Mouse (Mus musculus): ENCODE data around the gene Peak1. TPM values are rescaled to one million over a fixed set of nuclear protein-coding genes. Genes with fewer than 3 reads are reported as not detected.

Peak1 gene
- total and polyA plus RNA-seq, 3 experiments, result 2.8 to 11.7 TPM; not detected in 1

- no peak overlapping the region for H3K9ac ChIP-seq (ENCODE audit: control insufficient read depth, low read depth, low read length, poor library complexity, severe bottlenecking)
- H3K4me3 ChIP-seq (ENCODE audit: control insufficient read depth in 1 of 2, insufficient read depth in 1 of 2, low read depth in 2 of 2, low read length in 2 of 2), result no peak overlapping the region
- no peak for DNase-seq (ENCODE audit: low read depth, low spot score)
- no peak for TF ChIP-seq HCFC1 (IDR thresholded peaks at IDR 0.05; ENCODE audit: low read depth, low read length)
- TF ChIP-seq GABPA (IDR thresholded peaks at IDR 0.05; ENCODE audit: low read depth, low read length), result no peak
- no peak overlapping the region for H3K27ac ChIP-seq (ENCODE audit: control insufficient read depth, low read depth, low read length)
- no peaks in the 10 kb centered on the region for H3K9me3 ChIP-seq (replicated peaks; ENCODE audit: insufficient read depth, low read length)
- no peaks in the 10 kb centered on the region for H3K79me2 ChIP-seq (ENCODE audit: control insufficient read depth, insufficient read depth, low read length, poor library complexity)
- no peaks in the 10 kb centered on the region for H3K4me1 ChIP-seq (ENCODE audit: control insufficient read depth in 1 of 2, insufficient read depth in 2 of 2, low read length in 2 of 2)
- H3K36me3 ChIP-seq (ENCODE audit: control insufficient read depth in 1 of 2, insufficient read depth in 2 of 2, low read length in 2 of 2), result no peaks in the 10 kb centered on the region; a peak in 1 of 4 replicates
- no peaks in the 10 kb centered on the region for H3K27me3 ChIP-seq (ENCODE audit: control insufficient read depth in 1 of 2, insufficient read depth in 2 of 2, low read length in 2 of 2)
Observed at GRCm38 (mm10) chr9:56334363-56334762, 83.5 kb downstream of the Peak1 start.

- Histone ChIP-seq H3K9me3 (replicated peaks; ENCODE audit: insufficient read depth, low read length) (no peaks in the 10 kb centered on the region), H3K79me2 (ENCODE audit: control insufficient read depth, insufficient read depth, low read length, poor library complexity) (no peaks in the 10 kb centered on the region), H3K4me1 (ENCODE audit: control insufficient read depth in 1 of 2, insufficient read depth in 2 of 2, low read length in 2 of 2) (no peaks in the 10 kb centered on the region), H3K27me3 (ENCODE audit: control insufficient read depth in 1 of 2, insufficient read depth in 2 of 2, low read length in 2 of 2) (no peaks in the 10 kb centered on the region), H3K4me3 (ENCODE audit: control insufficient read depth in 1 of 2, insufficient read depth in 1 of 2, low read depth in 2 of 2, low read length in 2 of 2) (no peak overlapping the region), H3K36me3 (ENCODE audit: control insufficient read depth in 1 of 2, insufficient read depth in 2 of 2, low read length in 2 of 2) (no peaks in the 10 kb centered on the region; a peak in 1 of 4 replicates), H3K27ac (ENCODE audit: control insufficient read depth, low read depth, low read length) (no peak overlapping the region), H3K9ac (ENCODE audit: control insufficient read depth, low read depth, low read length, poor library complexity, severe bottlenecking) (no peak overlapping the region)
- no peak for DNase-seq (ENCODE audit: low read depth, low spot score)
- TF ChIP-seq EP300 (IDR thresholded peaks at IDR 0.05; ENCODE audit: low read depth in 1 of 2, low read length in 2 of 2), result no peak
- TF ChIP-seq MXI1 (IDR thresholded peaks at IDR 0.05; ENCODE audit: low read depth, low read length), result no peak
- no peak for TF ChIP-seq BHLHE40 (IDR thresholded peaks at IDR 0.05; ENCODE audit: borderline replicate concordance, low read depth, low read length)
- no peak for TF ChIP-seq ZC3H11A (IDR thresholded peaks at IDR 0.05; ENCODE audit: low read depth, low read length)
- no peak for TF ChIP-seq MAX (IDR thresholded peaks at IDR 0.05; ENCODE audit: low read length)
- TF ChIP-seq RAD21 (IDR thresholded peaks at IDR 0.05; ENCODE audit: low read depth, low read length), result no peak
- TF ChIP-seq MYC (IDR thresholded peaks at IDR 0.05; ENCODE audit: low read depth, low read length), result no peak
- TF ChIP-seq NRF1 (IDR thresholded peaks at IDR 0.05; ENCODE audit: insufficient read depth, low read depth, low read length, poor library complexity, severe bottlenecking), result no peak
- TF ChIP-seq USF2 (IDR thresholded peaks at IDR 0.05; ENCODE audit: borderline replicate concordance in 1 of 2, insufficient read depth in 1 of 2, low read depth in 1 of 2, low read length in 2 of 2), result no peak
- TF ChIP-seq POLR2AphosphoS2 (IDR thresholded peaks at IDR 0.05; ENCODE audit: low read length), result no peak
- TF ChIP-seq ZNF384 (IDR thresholded peaks at IDR 0.05; ENCODE audit: low read depth, low read length), result no peak
- TF ChIP-seq GABPA (IDR thresholded peaks at IDR 0.05; ENCODE audit: low read depth, low read length), result no peak
- no peak for TF ChIP-seq SIN3A (IDR thresholded peaks at IDR 0.05; ENCODE audit: low read length)
Observed at GRCm38 (mm10) chr9:56332774-56333173, 85.1 kb downstream of the Peak1 start.

GRCm38 (mm10) chr9:56326511-56327005, 91.3 kb downstream of the Peak1 start:
- Histone ChIP-seq H3K4me1 (ENCODE audit: control insufficient read depth in 1 of 2, insufficient read depth in 2 of 2, low read length in 2 of 2) (no peaks in the 10 kb centered on the region), H3K4me3 (ENCODE audit: control insufficient read depth in 1 of 2, insufficient read depth in 1 of 2, low read depth in 2 of 2, low read length in 2 of 2) (no peak overlapping the region), H3K27ac (ENCODE audit: control insufficient read depth, low read depth, low read length) (no peak overlapping the region), H3K9me3 (replicated peaks; ENCODE audit: insufficient read depth, low read length) (no peaks in the 10 kb centered on the region), H3K36me3 (ENCODE audit: control insufficient read depth in 1 of 2, insufficient read depth in 2 of 2, low read length in 2 of 2) (no peaks in the 10 kb centered on the region; a peak in 1 of 4 replicates), H3K79me2 (ENCODE audit: control insufficient read depth, insufficient read depth, low read length, poor library complexity) (no peaks in the 10 kb centered on the region), H3K27me3 (ENCODE audit: control insufficient read depth in 1 of 2, insufficient read depth in 2 of 2, low read length in 2 of 2) (no peaks in the 10 kb centered on the region), H3K9ac (ENCODE audit: control insufficient read depth, low read depth, low read length, poor library complexity, severe bottlenecking) (no peak overlapping the region)
- TF ChIP-seq USF1 (IDR thresholded peaks at IDR 0.05; ENCODE audit: low read depth, low read length) (no peak), MAZ (IDR thresholded peaks at IDR 0.05; ENCODE audit: low read depth, low read length) (no peak), BHLHE40 (IDR thresholded peaks at IDR 0.05; ENCODE audit: borderline replicate concordance, low read depth, low read length) (no peak), NELFE (IDR thresholded peaks at IDR 0.05; ENCODE audit: low read depth, low read length) (no peak), CHD1 (IDR thresholded peaks at IDR 0.05; ENCODE audit: low read depth, low read length) (no peak), POLR2AphosphoS2 (IDR thresholded peaks at IDR 0.05; ENCODE audit: low read length) (no peak), EP300 (IDR thresholded peaks at IDR 0.05; ENCODE audit: low read depth in 1 of 2, low read length in 2 of 2) (no peak), SMC3 (IDR thresholded peaks at IDR 0.05; ENCODE audit: low read depth, low read length) (no peak), GATA1 (IDR thresholded peaks at IDR 0.05; ENCODE audit: low read depth, low read length) (no peak), JUND (IDR thresholded peaks at IDR 0.05; ENCODE audit: low read depth, low read length) (no peak), TBP (IDR thresholded peaks at IDR 0.05; ENCODE audit: low read depth, low read length) (no peak), CHD2 (IDR thresholded peaks at IDR 0.05; ENCODE audit: low read length) (no peak), MEF2A (IDR thresholded peaks at IDR 0.05; ENCODE audit: extremely low read depth, insufficient replicate concordance, low read depth, low read length, poor library complexity, severe bottlenecking) (no peak)
- no peak for DNase-seq (ENCODE audit: low read depth, low spot score)

Measured in MEL (cell line).